Mouse (Mus musculus) c-Kit-positive CD71-positive TER-119-positive erythroid progenitor cells, embryonic 14.5 days (primary cell): ENCODE measurements around the gene Lypla2.

Experiments
- DNase-seq: peaks from one replicate; pipeline ENCODE4 v3.0.0-alpha.2; 2013; ENCODE audit warnings: low spot score

The Lypla2 gene

GRCm38 (mm10) chr4:135920304-135921241, 51.9 kb downstream of the Lypla2 start, which contains the start of gene Fuca1:
TSS of gene Fuca1 (plus strand) at chr4:135920735.
- DNase-seq: peak; percentile 97

- DNase-seq: no peak
Observed at GRCm38 (mm10) chr4:135919280-135919639, 53.2 kb downstream of the Lypla2 start.

- no peak for DNase-seq
Observed at GRCm38 (mm10) chr4:135918635-135919279, 53.7 kb downstream of the Lypla2 start.
